Mouse (Mus musculus) spleen, adult 2 months (tissue): ENCODE measurements at regions not wholly inside any gene's neighbourhood (a gene's known extent, or its start where the extent isn't known, plus 50 kb on each side); places are given as distances from the start of the nearest gene placed in this dataset.
A peak's percentile ranks its signal among the peaks of the same experiment; 100 is the strongest.

ENCODE experiments used
- DNase-seq, 2 experiments: peaks; one replicate each; pipeline versions ENCODE4 v3.0.0 to v3.0.0-alpha.2; 2012 to 2021; ENCODE audit warnings: low spot score in 2 of 2, low read depth in 1 of 2
- H3K27ac ChIP-seq: fragments of 200-500 bp; 2 replicates; pipeline ENCODE4 v1.5.1; 2012; ENCODE audit warnings: low read length, inconsistent platforms; ENCODE audit not compliant: insufficient read depth
- H3K27me3 ChIP-seq: fragments of 200-500 bp; 2 replicates; pipeline ENCODE4 v1.6.1; 2012; ENCODE audit warnings: mild to moderate bottlenecking, moderate library complexity, low read length, inconsistent platforms; ENCODE audit not compliant: control insufficient read depth, insufficient read depth
- H3K36me3 ChIP-seq: fragments of 200-500 bp; 2 replicates; pipeline ENCODE4 v1.6.1; 2012; ENCODE audit warnings: mild to moderate bottlenecking, low read length, inconsistent platforms; ENCODE audit not compliant: control insufficient read depth, insufficient read depth
- H3K4me1 ChIP-seq: fragments of 200-500 bp; 2 replicates; pipeline ENCODE4 v1.6.1; 2011; ENCODE audit warnings: inconsistent platforms; ENCODE audit not compliant: control insufficient read depth, insufficient read depth, insufficient read length
- H3K4me3 ChIP-seq: fragments of 200-500 bp; 2 replicates; pipeline ENCODE4 v1.5.1; 2011; ENCODE audit warnings: mild to moderate bottlenecking, inconsistent platforms; ENCODE audit not compliant: insufficient read depth, insufficient read length; ENCODE audit errors: extremely low read depth
- CTCF ChIP-seq: fragments of 200-500 bp; IDR thresholded peaks from 2 replicates; pipeline ENCODE4 v1.5.1; 2011; ENCODE audit warnings: mild to moderate bottlenecking, inconsistent platforms; ENCODE audit not compliant: insufficient read depth, insufficient read length, insufficient replicate concordance; ENCODE audit errors: extremely low read depth
- POLR2A ChIP-seq: fragments of 200-500 bp; IDR thresholded peaks from 2 replicates; pipeline ENCODE4 v1.6.1; 2011; ENCODE audit warnings: low read depth, low read length, inconsistent platforms
- WGBS: fragments of 180-500 bp; shearing (Covaris S2); methylation state at CpG from one replicate; pipeline ENCODE4 v1.1.7; 2018; 5-methylcytosine and 5-hydroxymethylcytosine counted together

DNA sequence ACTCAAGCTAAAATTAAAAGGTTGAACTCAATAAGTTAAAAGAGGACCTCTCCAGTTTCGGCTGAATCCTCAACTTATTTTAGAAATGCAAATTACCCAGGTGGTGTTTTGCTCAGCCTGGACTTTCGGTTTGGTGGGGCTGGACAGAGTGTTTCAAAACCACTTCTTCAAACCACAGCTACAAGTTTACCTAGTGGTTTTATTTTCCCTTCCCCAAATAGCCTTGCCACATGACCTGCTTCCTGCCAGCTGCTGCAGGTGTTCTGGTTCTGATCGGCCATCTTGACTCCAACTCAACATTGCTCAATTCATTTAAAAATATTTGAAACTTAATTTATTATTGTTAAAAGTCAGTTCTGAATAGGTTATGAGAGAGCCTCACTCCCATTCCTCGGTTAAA, 62.0 kb upstream of the Adam6b start:
- whole genome bisulfite sequencing = 9% methylated on average over 4 of the region's 4 CpGs
- no peaks in the 10 kb centered on the region; the same call in 1 of the 2 replicates for H3K4me1 ChIP-seq
- TF ChIP-seq CTCF = no peak
- no peak; the same call in 1 of the 2 replicates for TF ChIP-seq POLR2A
- H3K27me3 ChIP-seq = no peaks in the 10 kb centered on the region
- peak overlapping the region; percentile 33; the same call in 1 of the 2 replicates for H3K4me3 ChIP-seq
- peaks cover 47% of the 10 kb centered on the region for H3K36me3 ChIP-seq
- peak; percentile 74 to 93 for DNase-seq
- H3K27ac ChIP-seq = no peak overlapping the region

DNA sequence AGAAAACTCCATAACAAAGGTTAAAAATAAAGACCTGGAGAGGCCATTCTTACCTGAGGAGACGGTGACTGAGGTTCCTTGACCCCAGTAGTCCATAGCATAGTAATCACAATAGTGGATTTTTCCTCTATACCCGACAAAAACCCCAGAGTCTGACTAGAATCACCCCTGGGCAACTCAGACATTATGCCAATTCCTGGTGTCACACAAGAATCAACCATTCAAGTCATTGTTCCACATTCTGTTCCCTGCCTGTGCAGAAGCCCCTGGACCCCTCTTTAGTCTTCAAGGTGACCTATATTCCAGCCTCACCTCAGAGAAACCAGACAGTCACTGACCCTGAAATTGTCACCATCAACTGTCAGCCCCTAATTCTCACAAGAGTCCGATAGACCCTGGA, 60.9 kb upstream of the Adam6b start:
- peaks cover 37% of the 10 kb centered on the region for H3K36me3 ChIP-seq
- H3K4me1 ChIP-seq = no peaks in the 10 kb centered on the region; the same call in 1 of the 2 replicates
- peak overlapping the region; percentile 95 for H3K27ac ChIP-seq
- TF ChIP-seq CTCF = no peak
- TF ChIP-seq POLR2A = no peak
- DNase-seq = no peak
- H3K27me3 ChIP-seq = no peaks in the 10 kb centered on the region
- 32% methylated on average over 3 of the region's 3 CpGs for WGBS
- peak overlapping the region; percentile 69 for H3K4me3 ChIP-seq

DNA sequence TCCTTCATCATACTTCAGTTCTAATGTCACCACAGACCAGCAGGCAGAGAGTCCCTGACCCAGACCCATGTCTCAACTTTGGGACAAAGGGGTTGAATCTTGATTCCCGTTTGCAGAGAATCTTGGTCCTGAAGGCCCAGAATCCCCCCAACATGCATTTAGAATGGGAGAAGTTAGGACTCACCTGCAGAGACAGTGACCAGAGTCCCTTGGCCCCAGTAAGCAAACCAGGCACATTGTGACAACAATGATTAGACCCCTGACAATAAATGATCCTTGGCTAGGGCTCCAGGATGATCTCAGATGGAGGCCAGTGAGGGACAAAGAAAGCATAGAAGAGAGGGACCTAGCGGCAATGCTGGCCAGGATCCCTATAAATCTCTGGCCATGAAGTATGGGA, 60.4 kb upstream of the Adam6b start:
- DNase-seq = no peak
- H3K27ac ChIP-seq = peak overlapping the region; percentile 95
- no peak for TF ChIP-seq CTCF
- no peak for TF ChIP-seq POLR2A
- H3K36me3 ChIP-seq = peaks cover 34% of the 10 kb centered on the region
- peak overlapping the region; percentile 69 for H3K4me3 ChIP-seq
- 44% methylated on average over 2 of the region's 2 CpGs for WGBS
- H3K27me3 ChIP-seq = no peaks in the 10 kb centered on the region
- H3K4me1 ChIP-seq = no peaks in the 10 kb centered on the region

DNA sequence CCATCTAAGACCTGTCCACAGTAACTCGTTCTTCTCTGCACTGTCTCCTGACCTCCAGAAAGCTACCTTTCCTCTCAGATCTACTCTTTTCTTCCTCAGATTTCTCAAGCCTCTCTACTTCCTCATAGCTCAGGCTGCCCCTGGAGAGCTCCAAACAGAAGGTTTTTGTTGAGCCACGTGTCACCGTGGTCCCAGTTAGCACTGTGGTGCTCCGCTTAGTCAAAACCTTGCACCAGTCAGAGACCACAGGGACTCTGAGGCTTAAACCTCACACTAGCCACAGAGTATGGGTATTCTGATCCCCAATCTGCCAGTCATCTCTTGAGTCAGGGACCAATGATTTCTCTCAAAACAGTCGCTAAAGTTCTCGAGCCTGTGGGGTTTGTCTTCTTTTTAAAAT, 59.0 kb upstream of the Adam6b start:
- 12% methylated on average over 6 of the region's 6 CpGs for WGBS

More for the DNA sequence above, 59.0 kb upstream of the Adam6b start:
- no peaks in the 10 kb centered on the region for H3K4me1 ChIP-seq
- no peak for DNase-seq
- H3K27ac ChIP-seq = peak overlapping the region; percentile 95
- H3K4me3 ChIP-seq = peak overlapping the region; percentile 3; the same call in 1 of the 2 replicates
- no peaks in the 10 kb centered on the region for H3K27me3 ChIP-seq
- H3K36me3 ChIP-seq = peaks cover 23% of the 10 kb centered on the region
- TF ChIP-seq POLR2A (no peak), CTCF (no peak)
